11 mouse cellular contexts compared by ENCODE assay signal in genomic region chr7:141371942-141372595, GRCm38 (mm10). TPM values are rescaled to one million over a fixed set of nuclear protein-coding genes. Genes with fewer than 3 reads are reported as not detected.
DNase-seq lines count a peak whose midpoint lies in the region; ATAC-seq lines count a peak whose summit lies in the region.
"Had no signal": no experiment of that assay in that cellular context is flagged by ENCODE, and none has a peak within 500 bp of the region (broad histone marks: within the 10 kb centered on the region; RNA-seq: fewer than 3 reads in every experiment).

No protein-coding gene starts in this region.

- no peak overlapping the region for H3K4me3 ChIP-seq in macrophage (ENCODE audit: inconsistent target)
- no peak overlapping the region for H3K4me3 ChIP-seq in forebrain, embryonic 11.5 days (ENCODE audit: low read depth, low read length)
- H3K4me3 ChIP-seq in midbrain, embryonic 14.5 days (replicated peaks; ENCODE audit: low read depth, low read length): no peak overlapping the region
- H3K4me3 ChIP-seq: erythroblast, embryonic 14.5 days; hindbrain, embryonic 12.5 days had no signal

- WGBS in macrophage (ENCODE audit: missing documents): 9% methylated on average over 6 of the region's 6 CpGs
- 77% methylated on average over 6 of the region's 6 CpGs for WGBS in forebrain, embryonic 11.5 days
- WGBS in midbrain, embryonic 14.5 days: 80% methylated on average over 6 of the region's 6 CpGs

- H3K4me2 ChIP-seq in forebrain, embryonic 11.5 days (ENCODE audit: low read depth, low read length, severe bottlenecking): no peak overlapping the region
- no peak overlapping the region for H3K4me2 ChIP-seq in midbrain, embryonic 14.5 days (ENCODE audit: low read length)
- H3K4me2 ChIP-seq: hindbrain, embryonic 12.5 days; lung, embryonic 14.5 days had no signal

- no peak overlapping the region for H3K9ac ChIP-seq in forebrain, embryonic 11.5 days (ENCODE audit: low read length)
- H3K9ac ChIP-seq in midbrain, embryonic 14.5 days (replicated peaks; ENCODE audit: low read length): no peak overlapping the region
- H3K9ac ChIP-seq: hindbrain, embryonic 12.5 days; lung, embryonic 14.5 days had no signal

- H3K36me3 ChIP-seq in macrophage (ENCODE audit: inconsistent target): no peaks in the 10 kb centered on the region
- H3K36me3 ChIP-seq in forebrain, embryonic 11.5 days (ENCODE audit: control insufficient read depth, insufficient read depth, low read length): no peaks in the 10 kb centered on the region
- H3K36me3 ChIP-seq in midbrain, embryonic 14.5 days (ENCODE audit: control insufficient read depth, insufficient read depth, low read length): no peaks in the 10 kb centered on the region
- H3K36me3 ChIP-seq: hindbrain, embryonic 12.5 days had no signal

- H3K9me3 ChIP-seq in forebrain, embryonic 11.5 days (ENCODE audit: control insufficient read depth, low read length): no peaks in the 10 kb centered on the region
- H3K9me3 ChIP-seq in midbrain, embryonic 14.5 days (ENCODE audit: control insufficient read depth, low read length): no peaks in the 10 kb centered on the region
- H3K9me3 ChIP-seq: hindbrain, embryonic 12.5 days had no signal

- peak; percentile 82 for DNase-seq in adrenal gland, adult 2 months
- DNase-seq in adrenal gland, postnatal 10 days: no peak
- DNase-seq in A20 (ENCODE audit: low read depth, low spot score): peak; percentile 85
- peak; percentile 53 for DNase-seq in brain, adult 2 months (ENCODE audit: low read depth, low spot score)
- no peak for DNase-seq in forebrain, embryonic 11.5 days (ENCODE audit: low spot score)
- DNase-seq in midbrain, embryonic 14.5 days: no peak
- no peak for DNase-seq in cerebellum, adult 9-10 months
- DNase-seq: lung, embryonic 14.5 days had no signal

- no peaks in the 10 kb centered on the region for H3K27me3 ChIP-seq in forebrain, embryonic 11.5 days (ENCODE audit: control insufficient read depth, insufficient read depth, low read length)
- no peaks in the 10 kb centered on the region for H3K27me3 ChIP-seq in midbrain, embryonic 14.5 days (ENCODE audit: control insufficient read depth, insufficient read depth, low read length)
- H3K27me3 ChIP-seq: hindbrain, embryonic 12.5 days had no signal

- no peaks in the 10 kb centered on the region for H3K79me2 ChIP-seq in macrophage (ENCODE audit: inconsistent target)

- H3K27ac ChIP-seq in macrophage: peak overlapping the region; percentile 82
- H3K27ac ChIP-seq in forebrain, embryonic 11.5 days (ENCODE audit: low read depth, low read length): no peak overlapping the region
- H3K27ac ChIP-seq in midbrain, embryonic 14.5 days (replicated peaks; ENCODE audit: low read depth, low read length): no peak overlapping the region
- H3K27ac ChIP-seq: hindbrain, embryonic 12.5 days had no signal

- H3K4me1 ChIP-seq in forebrain, embryonic 11.5 days (replicated peaks; ENCODE audit: control insufficient read depth, insufficient read depth, low read length): no peaks in the 10 kb centered on the region
- H3K4me1 ChIP-seq in midbrain, embryonic 14.5 days (ENCODE audit: control insufficient read depth, insufficient read depth, low read length): no peaks in the 10 kb centered on the region
- H3K4me1 ChIP-seq: hindbrain, embryonic 12.5 days had no signal

- no peak for ATAC-seq in forebrain, embryonic 11.5 days (replicated peaks; ENCODE audit: low FRiP score)
- no peak for ATAC-seq in midbrain, embryonic 14.5 days (ENCODE audit: low FRiP score, low TSS enrichment)

RNA-seq across cellular contexts. Expression of gene Taldo1, which starts 19.9 kb away (rescaled TPM):
- total RNA-seq in adrenal gland, adult 2 months (2021): 100 to 1,000 TPM; 640 to 700 TPM
- 260 and 309 TPM in 2 replicates for polyA plus RNA-seq in adrenal gland, adult 2 months (2012; rRNA removed)
- 100 to 1,000 TPM; 466 to 479 TPM for total RNA-seq in adrenal gland, postnatal 10 days (2021)
- total RNA-seq in macrophage (2018; cell fraction: chromatin; rRNA removed): 10 to 100 TPM in 22 of 26 experiments, 1 to 10 TPM in 4; 6.9 to 84.0 (median 17.0) TPM
- 100 to 1,000 TPM; 146 to 332 (median 253) TPM for total RNA-seq in macrophage (2018; cell fraction: cytosol; rRNA removed)
- 100 to 1,000 TPM in 3 of 26 experiments, 10 to 100 TPM in 23; 33.8 to 135 (median 54.6) TPM for total RNA-seq in macrophage (2018; cell fraction: nucleus; rRNA removed)
- 238 to 467 TPM (median 415 TPM) in 3 replicates for polyA plus RNA-seq in macrophage (2018)
- 384 and 400 TPM in 2 replicates for polyA plus RNA-seq in forebrain, embryonic 11.5 days (2014; fragmentation: Nextera tagmentation; extraction: Ambion mirVana)
- 312 and 318 TPM in 2 replicates for polyA plus RNA-seq in midbrain, embryonic 14.5 days (2014; fragmentation: Nextera tagmentation; extraction: Ambion mirVana)

RNA-seq across cellular contexts. Expression of gene Eps8l2, which starts 33.4 kb away (rescaled TPM):
- 1 to 10 TPM; 2.7 to 3.0 TPM for total RNA-seq in adrenal gland, adult 2 months (2021)
- polyA plus RNA-seq in adrenal gland, adult 2 months (2012; rRNA removed): 2.6 and 3.8 TPM in 2 replicates
- total RNA-seq in adrenal gland, postnatal 10 days (2021): 1 to 10 TPM; 4.6 to 7.1 TPM
- total RNA-seq in macrophage (2018; cell fraction: chromatin; rRNA removed): 1 to 10 TPM in 1 of 26 experiments, under 1 TPM in 1, not detected in 24; 0.98 to 1.0 TPM
- under 1 TPM in 13 of 26 experiments, not detected in 13; 0.03 to 0.20 (median 0.14) TPM for total RNA-seq in macrophage (2018; cell fraction: cytosol; rRNA removed)
- total RNA-seq in macrophage (2018; cell fraction: nucleus; rRNA removed): 1 to 10 TPM in 1 of 26 experiments, under 1 TPM in 5, not detected in 20; 0.41 to 1.2 (median 0.63) TPM
- polyA plus RNA-seq in macrophage (2018): not detected in 3 replicates
- polyA plus RNA-seq in forebrain, embryonic 11.5 days (2014; fragmentation: Nextera tagmentation; extraction: Ambion mirVana): 2.5 and 3.3 TPM in 2 replicates
- 0.19 and 0.50 TPM in 2 replicates for polyA plus RNA-seq in midbrain, embryonic 14.5 days (2014; fragmentation: Nextera tagmentation; extraction: Ambion mirVana)

RNA-seq across cellular contexts. Expression of gene Gatd1, which starts 41.9 kb away (rescaled TPM):
- 10 to 100 TPM; 29.7 to 41.1 TPM for total RNA-seq in adrenal gland, adult 2 months (2021)
- 49.5 and 58.2 TPM in 2 replicates for polyA plus RNA-seq in adrenal gland, adult 2 months (2012; rRNA removed)
- total RNA-seq in adrenal gland, postnatal 10 days (2021): 10 to 100 TPM; 26.2 to 39.2 TPM
- 10 to 100 TPM in 16 of 26 experiments, 1 to 10 TPM in 10; 1.8 to 58.8 (median 22.3) TPM for total RNA-seq in macrophage (2018; cell fraction: chromatin; rRNA removed)
- total RNA-seq in macrophage (2018; cell fraction: cytosol; rRNA removed): 10 to 100 TPM; 11.5 to 28.2 (median 21.3) TPM
- total RNA-seq in macrophage (2018; cell fraction: nucleus; rRNA removed): 10 to 100 TPM in 20 of 26 experiments, 1 to 10 TPM in 6; 5.1 to 38.2 (median 15.9) TPM
- 8.0 to 25.6 TPM (median 17.6 TPM) in 3 replicates for polyA plus RNA-seq in macrophage (2018)
- 42.9 and 46.6 TPM in 2 replicates for polyA plus RNA-seq in forebrain, embryonic 11.5 days (2014; fragmentation: Nextera tagmentation; extraction: Ambion mirVana)
- polyA plus RNA-seq in midbrain, embryonic 14.5 days (2014; fragmentation: Nextera tagmentation; extraction: Ambion mirVana): 48.3 and 49.3 TPM in 2 replicates

RNA-seq across cellular contexts. Expression of gene Tmem80, which starts 44.5 kb away (rescaled TPM):
- total RNA-seq in adrenal gland, adult 2 months (2021): 10 to 100 TPM; 26.9 to 34.8 TPM
- 32.7 and 33.5 TPM in 2 replicates for polyA plus RNA-seq in adrenal gland, adult 2 months (2012; rRNA removed)
- 10 to 100 TPM; 22.1 to 31.6 TPM for total RNA-seq in adrenal gland, postnatal 10 days (2021)
- total RNA-seq in macrophage (2018; cell fraction: chromatin; rRNA removed): 10 to 100 TPM in 24 of 26 experiments, 1 to 10 TPM in 2; 8.8 to 81.9 (median 36.9) TPM
- total RNA-seq in macrophage (2018; cell fraction: cytosol; rRNA removed): 10 to 100 TPM in 24 of 26 experiments, 1 to 10 TPM in 2; 9.3 to 24.3 (median 16.1) TPM
- total RNA-seq in macrophage (2018; cell fraction: nucleus; rRNA removed): 10 to 100 TPM; 12.2 to 89.8 (median 33.8) TPM
- 10.2 to 25.3 TPM (median 18.7 TPM) in 3 replicates for polyA plus RNA-seq in macrophage (2018)
- polyA plus RNA-seq in forebrain, embryonic 11.5 days (2014; fragmentation: Nextera tagmentation; extraction: Ambion mirVana): 33.2 and 33.5 TPM in 2 replicates
- polyA plus RNA-seq in midbrain, embryonic 14.5 days (2014; fragmentation: Nextera tagmentation; extraction: Ambion mirVana): 38.6 and 48.9 TPM in 2 replicates

RNA-seq across cellular contexts. Expression of gene Deaf1, which starts 44.6 kb away (rescaled TPM):
- 10 to 100 TPM; 27.8 to 30.5 TPM for total RNA-seq in adrenal gland, adult 2 months (2021)
- polyA plus RNA-seq in adrenal gland, adult 2 months (2012; rRNA removed): 18.7 and 34.4 TPM in 2 replicates
- total RNA-seq in adrenal gland, postnatal 10 days (2021): 10 to 100 TPM; 39.9 to 59.2 TPM
- 10 to 100 TPM; 12.2 to 55.1 (median 28.7) TPM for total RNA-seq in macrophage (2018; cell fraction: chromatin; rRNA removed)
- total RNA-seq in macrophage (2018; cell fraction: cytosol; rRNA removed): 10 to 100 TPM in 24 of 26 experiments, 1 to 10 TPM in 2; 8.3 to 21.8 (median 17.2) TPM
- 10 to 100 TPM; 13.2 to 48.2 (median 23.5) TPM for total RNA-seq in macrophage (2018; cell fraction: nucleus; rRNA removed)
- polyA plus RNA-seq in macrophage (2018): 14.6 to 16.7 TPM (median 16.5 TPM) in 3 replicates
- 74.2 and 80.8 TPM in 2 replicates for polyA plus RNA-seq in forebrain, embryonic 11.5 days (2014; fragmentation: Nextera tagmentation; extraction: Ambion mirVana)
- polyA plus RNA-seq in midbrain, embryonic 14.5 days (2014; fragmentation: Nextera tagmentation; extraction: Ambion mirVana): 180 and 207 TPM in 2 replicates

Comparison
In these comparisons a context has a peak if more than half of its experiments do, and no peak if none do; other contexts are left out.
1. DNase-seq: peak in adrenal gland, adult 2 months (single experiment), A20 (single experiment) and brain, adult 2 months (single experiment); none in adrenal gland, postnatal 10 days (single experiment), forebrain, embryonic 11.5 days (single experiment), midbrain, embryonic 14.5 days (single experiment) and cerebellum, adult 9-10 months (single experiment).